Mouse (Mus musculus) brain, embryonic 18.5 days (tissue): ENCODE data around the gene Magi1.
"Not testable (repeated sequence)": the region's sequence is repeated elsewhere in the genome, so short reads cannot be mapped to it uniquely, and the experiment has no call there.

Experiments
- DNase-seq: peaks from one replicate; pipeline ENCODE4 v3.0.0-alpha.2; 2012; ENCODE audit warnings: low read depth, low spot score

The Magi1 gene

GRCm38 (mm10) chr6:93657187-93657974, 626.3 kb downstream of the Magi1 start:
- no peak for DNase-seq

DNA sequence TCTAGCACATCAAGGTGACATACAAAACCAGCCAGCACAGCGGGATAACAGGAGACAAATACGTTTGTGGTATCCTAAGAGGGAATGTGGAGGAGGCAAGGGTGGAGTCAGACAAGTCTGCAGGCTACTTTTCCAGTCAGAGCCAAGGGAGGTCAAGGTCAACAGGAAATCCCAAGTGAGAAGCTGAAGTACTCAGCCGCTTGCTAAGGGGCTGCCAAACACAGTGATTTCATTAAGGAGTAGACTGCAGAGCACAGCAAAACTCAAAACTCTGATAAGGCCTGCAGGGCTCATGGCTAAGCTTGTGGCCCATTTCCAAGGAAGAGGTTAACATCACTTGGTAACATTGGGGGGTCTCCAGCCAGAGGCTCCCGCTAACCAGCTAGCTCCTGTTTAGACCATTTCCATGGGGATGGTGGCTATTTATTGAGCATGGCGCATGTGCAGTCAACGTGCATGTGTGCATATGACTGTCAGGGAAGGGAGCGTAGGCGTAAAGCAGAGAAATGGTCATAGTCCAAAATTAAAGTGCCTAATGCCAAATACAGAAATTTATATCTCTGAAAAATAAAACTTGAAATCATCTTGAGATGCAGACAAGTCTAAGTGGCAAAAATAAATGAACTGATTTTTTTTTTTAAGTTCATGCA, 635.0 kb downstream of the Magi1 start:
- DNase-seq = no peak

DNA sequence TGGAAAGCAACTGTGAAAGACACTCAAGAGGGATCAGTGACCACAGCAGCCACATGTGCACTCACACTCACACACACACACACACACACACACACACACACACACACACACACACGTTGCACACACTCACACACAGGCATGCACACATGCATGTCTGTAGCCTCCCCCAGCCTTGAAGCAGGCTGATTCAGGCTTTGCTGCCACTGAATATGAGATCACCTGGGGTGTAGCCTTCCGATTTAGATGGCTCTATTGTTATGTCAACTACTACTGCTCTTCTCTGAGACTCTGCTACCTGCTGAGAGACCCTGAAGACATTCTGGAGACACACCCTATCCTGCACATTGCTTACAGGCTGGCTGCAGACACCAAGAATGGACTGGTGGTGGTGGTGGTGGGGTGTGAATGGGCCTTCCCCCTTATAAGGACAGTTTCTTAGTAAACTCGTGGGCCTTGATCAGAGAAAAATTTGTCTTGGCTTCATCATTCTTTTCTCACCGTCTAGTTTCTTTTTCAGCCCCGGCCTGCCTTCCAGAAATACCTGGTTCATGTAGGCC, 653.9 kb downstream of the Magi1 start:
- DNase-seq = not testable (repeated sequence)

GRCm38 (mm10) chr6:93627200-93627599, 656.5 kb downstream of the Magi1 start:
- DNase-seq = no peak
